Mouse (Mus musculus) lung, adult 2 months (tissue): ENCODE data around the gene Cipc.

ENCODE experiments used
- CTCF ChIP-seq: fragments of 200-500 bp; IDR thresholded peaks from 2 replicates; pipeline ENCODE4 v1.5.1; 2011; ENCODE audit warnings: mild to moderate bottlenecking, low read length, control low read depth; ENCODE audit not compliant: insufficient read depth
- POLR2A ChIP-seq: fragments of 200-500 bp; IDR thresholded peaks from 2 replicates; pipeline ENCODE4 v1.6.1; 2011; ENCODE audit warnings: low read depth, mild to moderate bottlenecking, control low read depth, low read length, borderline replicate concordance; ENCODE audit errors: extremely low read depth

DNA sequence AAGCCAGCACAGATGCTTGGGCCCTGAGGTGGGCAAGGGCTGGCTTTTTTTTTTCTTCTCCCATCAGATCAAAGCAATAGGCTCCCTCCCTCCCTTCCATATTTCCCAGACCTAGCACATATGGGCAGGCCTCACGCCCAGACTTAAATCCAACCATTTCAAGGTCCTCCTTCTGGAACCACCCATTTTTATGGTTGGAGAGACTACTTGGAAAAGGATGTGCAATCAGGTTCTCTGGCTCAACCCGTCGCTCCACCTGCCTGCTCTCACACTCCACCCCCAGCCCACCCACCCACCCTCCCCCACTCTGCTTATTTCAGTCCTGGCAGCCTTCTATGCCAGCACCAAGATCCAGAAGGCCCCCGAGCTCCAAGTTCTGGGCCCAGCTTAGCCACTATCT, 39.7 kb downstream of the Cipc start:
- TF ChIP-seq CTCF (no peak), POLR2A (no peak)
